Mouse (Mus musculus) heart, embryonic 14.5 days (tissue): ENCODE results near the gene Zfp408. TPM values are rescaled to one million over a fixed set of nuclear protein-coding genes. Genes with fewer than 3 reads are reported as not detected.
A peak's percentile ranks its signal among the peaks of the same experiment; 100 is the strongest.

Experiments used
- ATAC-seq: fragments of 200-750 bp; cut with Nextera tagmentation; 2 replicates; pipeline ENCODE4 v1.8.0; 2017; ENCODE audit warnings: low read depth, moderate TSS enrichment; ENCODE audit not compliant: insufficient number of reproducible peaks, insufficient read depth, low FRiP score
- H3K27ac ChIP-seq, 2 experiments: fragments of 200-500 bp in 1 of 2; fragments of 300-500 bp in 1 of 2; sonication (generic) in 1 of 2; replicated peaks in 1 of 2; 2 replicates each; pipeline ENCODE4 v1.5.1; 2012 to 2014; ENCODE audit warnings: low read depth in 2 of 2, low read length in 2 of 2, control low read depth in 1 of 2, mild to moderate bottlenecking in 1 of 2, mixed read lengths in 1 of 2; ENCODE audit not compliant: control insufficient read depth in 1 of 2, insufficient read depth in 1 of 2
- H3K27me3 ChIP-seq: fragments of 300-500 bp; sonication (generic); 2 replicates; pipeline ENCODE4 v1.6.1; 2014; ENCODE audit warnings: mild to moderate bottlenecking, low read length, control low read depth; ENCODE audit not compliant: control insufficient read depth, insufficient read depth
- H3K36me3 ChIP-seq: fragments of 300-500 bp; sonication (generic); 2 replicates; pipeline ENCODE4 v1.6.1; 2014; ENCODE audit warnings: mild to moderate bottlenecking, control low read depth, low read length, mixed read lengths; ENCODE audit not compliant: control insufficient read depth, insufficient read depth
- H3K4me1 ChIP-seq, 2 experiments: fragments of 200-500 bp in 1 of 2; fragments of 300-500 bp in 1 of 2; sonication (generic) in 1 of 2; 2 replicates each; pipeline ENCODE4 v1.6.1; 2012 to 2014; ENCODE audit warnings: low read length in 2 of 2, control low read depth in 1 of 2, mixed read lengths in 1 of 2; ENCODE audit not compliant: control insufficient read depth in 2 of 2, insufficient read depth in 2 of 2
- H3K4me2 ChIP-seq: fragments of 300-500 bp; sonication (generic); 2 replicates; pipeline ENCODE4 v1.6.1; 2014; ENCODE audit warnings: mild to moderate bottlenecking, low read length
- H3K4me3 ChIP-seq, 2 experiments: fragments of 200-500 bp in 1 of 2; fragments of 300-500 bp in 1 of 2; sonication (generic) in 1 of 2; 2 replicates each; pipeline ENCODE4 v1.5.1; 2012 to 2014; ENCODE audit warnings: low read length in 2 of 2, mild to moderate bottlenecking in 2 of 2, control low read depth in 1 of 2, low read depth in 1 of 2, moderate library complexity in 1 of 2; ENCODE audit not compliant: control insufficient read depth in 1 of 2, insufficient read depth in 1 of 2
- H3K9ac ChIP-seq: fragments of 300-500 bp; sonication (generic); 2 replicates; pipeline ENCODE4 v1.6.1; 2014; ENCODE audit warnings: mild to moderate bottlenecking, low read length
- H3K9me3 ChIP-seq: fragments of 300-500 bp; sonication (generic); 2 replicates; pipeline ENCODE4 v1.6.1; 2016; ENCODE audit warnings: low read length, control low read depth; ENCODE audit not compliant: control insufficient read depth
- WGBS: fragments of 180-500 bp; shearing (Covaris S2); extraction: QIAGEN DNeasy Blood & Tissue Kit; methylation state at CpG from one replicate; pipeline ENCODE4 v1.1.7; 2014; 5-methylcytosine and 5-hydroxymethylcytosine counted together
- polyA plus RNA-seq: library from polyadenylated mRNA; unstranded; fragments of >200 nt; fragmentation: Nextera tagmentation; extraction: Ambion mirVana; gene quantifications from 2 replicates; pipeline ENCODE4 v1.2.1, GENCODE M21; 2014

The Zfp408 gene
- 3.6 and 4.8 TPM in 2 replicates for polyA plus RNA-seq

DNA sequence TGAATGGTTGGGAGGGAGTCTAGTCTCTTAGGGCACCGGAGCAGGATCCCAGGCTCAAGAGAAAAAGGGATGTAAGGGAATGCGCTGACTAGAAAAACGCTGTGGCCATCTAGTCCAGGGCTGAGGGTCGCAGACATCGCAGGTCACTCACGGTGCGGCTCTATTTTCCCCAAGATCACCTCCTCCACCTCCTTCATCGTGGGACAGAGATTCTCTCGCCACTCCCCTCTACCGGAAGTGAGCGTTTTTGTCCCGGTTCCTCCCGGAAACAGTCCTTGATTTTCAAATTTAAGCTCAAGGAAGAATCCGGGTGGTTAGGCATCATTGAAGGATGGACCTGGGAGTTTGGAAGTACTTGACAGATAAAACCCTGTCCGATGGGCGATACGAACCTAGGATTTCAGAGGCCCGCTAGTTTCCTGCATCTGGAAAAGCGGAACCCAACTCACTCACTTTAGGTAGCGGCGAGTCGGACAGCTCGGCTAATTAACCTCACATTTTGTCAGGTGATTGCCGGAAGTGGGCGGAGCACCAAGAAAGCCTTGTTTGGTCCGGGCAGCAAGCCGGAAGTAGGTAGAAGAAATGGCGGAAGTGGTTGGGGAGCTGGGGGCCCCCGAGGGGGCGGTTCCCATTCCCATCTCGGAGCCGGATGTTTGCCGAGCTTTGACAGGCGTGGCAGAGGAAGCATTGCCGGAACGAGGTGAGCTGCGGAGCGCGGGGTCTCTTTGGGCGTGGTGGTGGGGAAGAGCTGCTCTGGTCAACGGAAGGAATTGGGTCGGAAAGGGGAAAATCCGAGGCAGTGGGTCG is at the start of gene Zfp408, which contains the start of gene Arhgap1:
Gene Zfp408, minus strand, starts transcription at position 239 of the 807 bp plus-strand sequence.
Gene Arhgap1, plus strand, starts transcription at position 308 of the 807 bp plus-strand sequence.
- peak within 1 kb of the TSS; percentile 90 to 91 for H3K27ac ChIP-seq
- peaks cover 49% of the 10 kb centered on the region for H3K36me3 ChIP-seq
- peaks cover 15 to 38% of the 10 kb centered on the region in 2 experiments for H3K4me1 ChIP-seq
- H3K9me3 ChIP-seq: no peaks in the 10 kb centered on the region
- no peaks in the 10 kb centered on the region for H3K27me3 ChIP-seq
- ATAC-seq: peak; percentile 84
- peak within 1 kb of the TSS; percentile 86 for H3K4me2 ChIP-seq
- peak within 1 kb of the TSS; percentile 90 for H3K9ac ChIP-seq
- under 1% methylated on average over 44 of the region's 44 CpGs for WGBS
- peak within 1 kb of the TSS; percentile 79 to 91 for H3K4me3 ChIP-seq

DNA sequence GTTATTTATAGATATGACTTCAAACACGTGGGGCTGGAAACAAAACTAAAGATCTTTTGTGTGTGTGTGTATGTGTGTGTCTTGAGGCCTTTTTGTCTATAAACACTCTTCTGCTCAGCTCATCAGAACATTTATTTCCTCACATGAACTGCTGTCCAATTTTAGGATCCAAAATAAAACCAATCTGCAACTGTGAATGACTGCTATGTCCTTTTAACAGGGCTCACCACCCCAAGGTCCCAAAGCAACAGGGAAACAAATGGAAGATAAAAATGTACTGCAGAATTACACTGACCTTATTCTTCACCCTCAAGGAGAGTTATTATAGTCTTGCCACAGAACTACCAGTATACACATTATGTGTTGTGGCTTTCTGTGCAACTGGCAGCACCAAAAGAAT is 49.6 kb upstream of the Zfp408 start:
- H3K9me3 ChIP-seq: no peaks in the 10 kb centered on the region
- no peak overlapping the region for H3K4me3 ChIP-seq
- no peak overlapping the region for H3K9ac ChIP-seq
- H3K27me3 ChIP-seq: no peaks in the 10 kb centered on the region
- peaks cover 0 to 26% of the 10 kb centered on the region in 2 experiments; a peak in 3 of 4 replicates for H3K4me1 ChIP-seq
- H3K4me2 ChIP-seq: no peak overlapping the region
- no peak for ATAC-seq
- H3K27ac ChIP-seq: 0 out of 4 replicates have a peak overlapping the region, but pooled peaks of 1 of the 2 experiments have one; percentile 30
- WGBS: 29% methylated on average over 1 of the region's 1 CpGs
- H3K36me3 ChIP-seq: peaks cover 12% of the 10 kb centered on the region; the same call in 1 of the 2 replicates

DNA sequence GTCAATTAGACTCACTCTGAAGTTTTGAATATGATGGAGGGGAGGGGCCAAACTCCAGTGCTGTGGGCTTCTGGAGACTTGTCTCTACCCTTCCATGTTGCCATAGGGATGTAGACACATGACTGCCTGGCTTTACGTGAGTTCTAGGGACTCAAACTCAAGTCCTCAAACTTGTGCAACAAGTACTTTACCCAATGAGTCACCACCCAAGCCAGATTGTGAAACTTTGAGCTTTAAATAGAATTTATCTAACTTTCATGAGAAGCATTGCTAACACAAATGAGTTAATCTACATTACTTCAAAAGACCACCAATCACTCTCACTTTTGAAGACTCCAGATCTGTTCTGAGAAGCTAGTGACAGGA is 46.6 kb upstream of the Zfp408 start:
- no peak for ATAC-seq
- no peak overlapping the region for H3K9ac ChIP-seq
- H3K4me2 ChIP-seq: no peak overlapping the region
- peaks cover 0 to 26% of the 10 kb centered on the region in 2 experiments; a peak in 3 of 4 replicates for H3K4me1 ChIP-seq
- H3K4me3 ChIP-seq: no peak overlapping the region
- 19% methylated on average over 1 of the region's 1 CpGs for WGBS
- H3K36me3 ChIP-seq: peaks cover 31% of the 10 kb centered on the region
- H3K27me3 ChIP-seq: no peaks in the 10 kb centered on the region
- no peaks in the 10 kb centered on the region for H3K9me3 ChIP-seq
- H3K27ac ChIP-seq: peak overlapping the region; percentile 49 to 62; a peak in 3 of 4 replicates

DNA sequence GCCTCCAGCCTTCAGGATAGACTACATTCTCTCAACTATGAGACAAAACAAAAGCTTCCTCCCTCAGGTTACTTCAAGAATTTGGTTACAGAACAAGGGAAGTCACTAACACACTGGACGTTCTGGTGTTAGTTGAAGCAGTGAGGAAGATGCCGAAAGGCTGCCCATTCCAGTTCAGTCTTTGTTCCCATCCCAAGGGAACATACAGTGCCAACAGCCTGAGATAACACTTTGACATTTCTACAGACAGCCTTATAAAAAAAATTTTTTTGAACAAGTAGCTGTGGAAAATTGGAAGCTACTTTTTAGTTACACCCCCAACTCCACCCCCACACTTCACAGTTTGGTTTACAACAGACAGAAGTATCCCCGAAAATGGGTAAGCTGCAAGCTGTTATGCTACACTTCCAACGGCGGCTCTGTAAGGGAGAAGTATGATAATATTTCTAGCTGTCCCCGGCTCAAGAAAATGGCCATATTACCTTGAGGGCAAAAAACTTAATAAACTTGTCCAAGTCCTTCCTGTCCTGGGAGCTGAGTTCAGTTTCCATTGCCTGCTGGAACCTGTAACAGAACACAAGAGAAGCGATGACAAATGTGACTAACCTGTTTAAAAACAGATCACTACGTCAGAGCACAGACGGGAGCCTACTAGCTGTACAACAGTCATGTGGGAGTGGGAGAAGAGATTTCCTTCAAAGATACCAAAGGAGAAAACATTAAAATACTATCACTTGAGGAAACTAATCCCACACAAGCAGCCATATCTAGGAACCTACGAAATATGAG is 46.0 kb upstream of the Zfp408 start:
- Histone ChIP-seq H3K4me2 (no peak overlapping the region), H3K4me1 (peaks cover 0 to 26% of the 10 kb centered on the region in 2 experiments; a peak in 3 of 4 replicates), H3K36me3 (peaks cover 31% of the 10 kb centered on the region), H3K9ac (no peak overlapping the region), H3K9me3 (no peaks in the 10 kb centered on the region), H3K4me3 (no peak overlapping the region), H3K27me3 (no peaks in the 10 kb centered on the region), H3K27ac (peak overlapping the region; percentile 49 to 62)
- ATAC-seq: no peak
- WGBS: 57% methylated on average over 10 of the region's 10 CpGs

DNA sequence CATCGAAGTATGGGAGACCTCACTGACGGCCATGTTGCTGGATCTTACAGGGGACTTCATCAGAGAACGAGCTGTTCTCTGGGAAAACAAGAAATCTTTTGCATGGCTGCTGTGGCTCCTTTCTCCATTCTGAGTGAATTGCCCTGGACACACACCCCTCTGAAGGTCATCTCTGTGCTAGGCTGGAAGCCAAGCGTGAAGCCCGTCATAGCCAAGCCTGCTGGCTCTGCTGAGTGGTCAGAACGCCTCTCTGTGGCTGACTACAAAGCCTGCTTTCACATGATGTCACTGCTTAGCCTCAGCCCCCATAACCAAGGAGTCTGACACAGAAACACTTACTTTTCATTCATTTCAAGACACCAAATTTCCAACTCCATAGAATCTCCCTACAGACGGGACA is 39.9 kb upstream of the Zfp408 start:
- H3K36me3 ChIP-seq: peaks cover 58% of the 10 kb centered on the region
- no peak for ATAC-seq
- no peaks in the 10 kb centered on the region; a peak in 1 of 4 replicates for H3K4me1 ChIP-seq
- no peaks in the 10 kb centered on the region for H3K27me3 ChIP-seq
- WGBS: 62% methylated on average over 7 of the region's 7 CpGs
- no peak overlapping the region for H3K4me2 ChIP-seq
- H3K4me3 ChIP-seq: no peak overlapping the region
- H3K9ac ChIP-seq: no peak overlapping the region
- no peaks in the 10 kb centered on the region for H3K9me3 ChIP-seq
- H3K27ac ChIP-seq: peak overlapping the region in 1 of 2 experiments; percentile 41; a peak in 2 of 4 replicates

DNA sequence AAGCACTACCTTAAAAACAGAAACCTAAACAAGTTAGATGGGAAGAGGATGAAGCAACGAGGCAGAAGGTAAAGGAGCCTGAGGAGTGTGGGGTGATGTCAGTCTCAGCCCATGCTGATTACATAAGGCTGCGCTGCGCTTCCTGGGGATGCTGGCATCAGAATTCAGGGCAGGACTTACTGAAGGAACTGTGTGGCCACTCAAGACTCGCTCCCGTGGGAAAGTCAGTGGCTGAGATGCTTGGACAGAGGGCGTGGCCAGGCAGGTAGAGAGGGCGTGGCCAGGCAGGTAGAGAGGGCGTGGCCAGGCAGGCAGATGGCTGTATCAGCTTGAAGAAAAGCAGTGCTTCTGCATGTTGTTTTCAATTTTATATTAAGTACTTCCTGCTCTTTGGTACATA is 34.3 kb upstream of the Zfp408 start:
- 74% methylated on average over 8 of the region's 8 CpGs for WGBS

DNA sequence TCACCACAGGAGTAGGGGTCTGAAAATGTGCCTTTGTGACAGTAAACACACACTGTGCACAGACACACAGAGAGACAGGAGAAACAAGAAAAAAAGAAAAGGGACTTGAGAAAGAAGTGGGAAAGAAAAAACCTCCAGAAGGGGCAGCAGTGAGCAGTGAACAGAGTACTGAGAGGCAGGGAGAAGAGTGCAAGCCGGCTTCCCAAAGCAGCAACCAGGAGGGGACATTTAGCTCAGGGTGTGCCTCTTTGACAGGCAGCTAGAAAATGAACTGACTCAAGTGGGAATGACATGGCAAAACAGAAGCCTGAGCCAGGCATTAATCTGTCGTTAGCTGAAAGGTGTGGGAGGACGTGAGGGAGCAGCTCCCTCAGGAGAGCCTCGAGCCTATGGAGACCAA is 33.3 kb upstream of the Zfp408 start:
- Histone ChIP-seq H3K9ac (no peak overlapping the region), H3K4me3 (no peak overlapping the region), H3K27ac (no peak overlapping the region), H3K4me2 (no peak overlapping the region), H3K4me1 (peaks cover 2 to 3% of the 10 kb centered on the region in 2 experiments; a peak in 1 of 4 replicates), H3K9me3 (no peaks in the 10 kb centered on the region), H3K36me3 (peaks cover 86% of the 10 kb centered on the region), H3K27me3 (no peaks in the 10 kb centered on the region)
- ATAC-seq: no peak
- 25% methylated on average over 4 of the region's 4 CpGs for WGBS

More for the DNA sequence above, 34.3 kb upstream of the Zfp408 start:
- H3K9me3 ChIP-seq: no peaks in the 10 kb centered on the region
- no peak overlapping the region for H3K4me2 ChIP-seq
- H3K36me3 ChIP-seq: peaks cover 83% of the 10 kb centered on the region
- no peak for ATAC-seq
- no peak overlapping the region for H3K9ac ChIP-seq
- H3K4me1 ChIP-seq: peaks cover 2 to 3% of the 10 kb centered on the region in 2 experiments; a peak in 1 of 4 replicates
- no peaks in the 10 kb centered on the region for H3K27me3 ChIP-seq
- H3K4me3 ChIP-seq: no peak overlapping the region
- no peak overlapping the region for H3K27ac ChIP-seq
